Mouse (Mus musculus) lung, postnatal 36 days (tissue): ENCODE data around the gene Pde4d.

Experiments
- DNase-seq: peaks from one replicate; pipeline ENCODE4 v3.0.0; 2022; ENCODE audit warnings: mixed read lengths

The Pde4d gene

GRCm38 (mm10) chr13:109427541-109427940 is 977.8 kb downstream of the Pde4d start:
- no peak for DNase-seq

GRCm38 (mm10) chr13:109429544-109429943 is 979.8 kb downstream of the Pde4d start:
- DNase-seq, result no peak

GRCm38 (mm10) chr13:109437231-109437776 is 987.6 kb downstream of the Pde4d start:
- no peak for DNase-seq

GRCm38 (mm10) chr13:109439436-109440161 is 989.9 kb downstream of the Pde4d start:
- no peak for DNase-seq

- DNase-seq, result peak; percentile 81
Measured at GRCm38 (mm10) chr13:109440331-109440730, 990.6 kb downstream of the Pde4d start.

GRCm38 (mm10) chr13:109440881-109441280 is 991.1 kb downstream of the Pde4d start:
- DNase-seq, result peak; percentile 82

- DNase-seq, result peak; percentile 60
Measured at GRCm38 (mm10) chr13:109441401-109441973, 991.7 kb downstream of the Pde4d start.

- DNase-seq, result peak; percentile 41
Measured at GRCm38 (mm10) chr13:109446138-109446537, 996.4 kb downstream of the Pde4d start.

GRCm38 (mm10) chr13:109448121-109448520 is 998.4 kb downstream of the Pde4d start:
- no peak for DNase-seq

GRCm38 (mm10) chr13:109474344-109474743 is 1024.6 kb downstream of the Pde4d start:
- no peak for DNase-seq

GRCm38 (mm10) chr13:109481446-109481845 is 1031.7 kb downstream of the Pde4d start:
- peak; percentile 94 for DNase-seq

- no peak for DNase-seq
Measured at GRCm38 (mm10) chr13:109486166-109486565, 1036.4 kb downstream of the Pde4d start.

GRCm38 (mm10) chr13:109487378-109487777 is 1037.6 kb downstream of the Pde4d start:
- peak; percentile 45 for DNase-seq

- no peak for DNase-seq
Measured at GRCm38 (mm10) chr13:109490853-109491252, 1041.1 kb downstream of the Pde4d start.

- DNase-seq, result no peak
Measured at GRCm38 (mm10) chr13:109491829-109492228, 1042.1 kb downstream of the Pde4d start.

- no peak for DNase-seq
Measured at GRCm38 (mm10) chr13:109500336-109500735, 1050.6 kb downstream of the Pde4d start.

- peak; percentile 72 for DNase-seq
Measured at GRCm38 (mm10) chr13:109502796-109503195, 1053.0 kb downstream of the Pde4d start.

- DNase-seq, result no peak
Measured at GRCm38 (mm10) chr13:109506754-109507153, 1057.0 kb downstream of the Pde4d start.

GRCm38 (mm10) chr13:109508472-109508871 is 1058.7 kb downstream of the Pde4d start:
- DNase-seq, result no peak

GRCm38 (mm10) chr13:109518194-109518593 is 1068.4 kb downstream of the Pde4d start:
- no peak for DNase-seq

GRCm38 (mm10) chr13:109519485-109519884 is 1069.7 kb downstream of the Pde4d start:
- no peak for DNase-seq

- no peak for DNase-seq
Measured at GRCm38 (mm10) chr13:109519966-109520646, 1070.4 kb downstream of the Pde4d start.

- no peak for DNase-seq
Measured at GRCm38 (mm10) chr13:109533838-109534523, 1084.2 kb downstream of the Pde4d start.
